Mouse (Mus musculus) stomach, postnatal 0 days (tissue): ENCODE results near the gene Bin2.

Experiments
- CTCF ChIP-seq: IDR thresholded peaks from 2 replicates; pipeline ENCODE4 v1.5.1; 2016; ENCODE audit warnings: antibody characterized with exemption, low read depth, mild to moderate bottlenecking, moderate library complexity
- EP300 ChIP-seq: optimal IDR thresholded peaks from 2 replicates; pipeline ENCODE3; 2016; ENCODE audit warnings: antibody characterized with exemption

DNA sequence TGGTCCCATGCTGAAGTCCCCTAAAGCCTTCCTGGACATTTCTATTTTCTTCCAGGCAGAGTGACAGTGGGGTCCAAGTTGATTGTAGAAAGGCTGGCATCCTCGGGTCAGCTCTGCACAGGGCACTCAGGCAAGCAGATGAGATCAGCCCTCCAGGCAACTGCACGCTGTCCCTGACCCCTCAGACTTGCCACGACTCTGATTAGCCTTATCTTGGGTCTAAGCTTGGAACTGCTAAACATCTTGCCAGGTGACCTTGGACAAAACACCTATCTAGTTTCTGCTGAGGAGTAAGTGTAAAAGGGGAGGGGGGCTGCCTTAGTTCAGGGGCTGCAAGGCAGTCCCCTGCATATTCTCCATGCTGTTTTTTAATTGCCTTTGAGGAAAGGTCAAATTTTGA is 22.6 kb upstream of the Bin2 start:
- TF ChIP-seq CTCF (no peak), EP300 (no peak)
